Mouse (Mus musculus) embryonic fibroblast, embryonic 13.5 days (primary cell): ENCODE data around the gene E130308A19Rik. TPM values are rescaled to one million over a fixed set of nuclear protein-coding genes. Genes with fewer than 3 reads are reported as not detected.

Experiments
- H3K27ac ChIP-seq: 2 replicates; pipeline ENCODE4 v1.5.1; 2012; ENCODE audit warnings: low read length, control low read depth, inconsistent platforms; ENCODE audit not compliant: insufficient read depth
- H3K4me1 ChIP-seq: 2 replicates; pipeline ENCODE4 v1.6.1; 2011; ENCODE audit warnings: low read length; ENCODE audit not compliant: control insufficient read depth, insufficient read depth
- H3K4me3 ChIP-seq: 2 replicates; pipeline ENCODE4 v1.5.1; 2011; ENCODE audit warnings: mild to moderate bottlenecking, control low read depth, low read length; ENCODE audit not compliant: insufficient read depth
- CTCF ChIP-seq: IDR thresholded peaks from 2 replicates; pipeline ENCODE4 v1.5.1; 2011; ENCODE audit warnings: mild to moderate bottlenecking, control low read depth, low read length, moderate library complexity, borderline replicate concordance; ENCODE audit not compliant: insufficient read depth
- POLR2A ChIP-seq: IDR thresholded peaks from 2 replicates; pipeline ENCODE4 v1.6.1; 2011; ENCODE audit warnings: low read depth, mild to moderate bottlenecking, control low read depth, low read length, moderate library complexity
- polyA plus RNA-seq: library from polyadenylated mRNA; stranded (reverse); fragments of >200 nt; gene quantifications from 2 replicates; pipeline ENCODE4 v1.2.4, GENCODE M21; 2011; ENCODE audit warnings: low read depth; ENCODE audit not compliant: missing spikeins, insufficient read length

Gene E130308A19Rik
- polyA plus RNA-seq, 1 experiment: 12.5 TPM

DNA sequence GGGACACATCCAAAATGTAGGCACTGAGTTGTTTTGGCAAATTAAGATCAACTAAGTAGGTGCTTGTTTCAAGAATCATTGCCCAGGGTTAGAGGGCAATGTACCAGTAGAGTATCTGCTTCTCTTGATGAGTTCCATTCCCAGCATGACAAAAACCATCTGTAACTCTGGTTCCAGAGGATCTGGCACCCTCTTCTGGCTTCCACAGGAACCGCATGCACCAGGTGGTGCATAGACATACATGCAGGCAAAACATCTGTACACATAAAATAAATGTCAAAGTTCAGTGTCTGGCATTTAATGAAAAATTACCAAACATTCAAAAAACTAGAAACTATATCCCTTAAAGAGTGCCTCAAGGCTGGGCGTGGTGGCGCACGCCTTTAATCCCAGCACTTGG, 113.3 kb downstream of the E130308A19Rik start:
- no peak overlapping the region for H3K4me3 ChIP-seq
- H3K4me1 ChIP-seq: no peaks in the 10 kb centered on the region
- TF ChIP-seq CTCF (no peak), POLR2A (no peak)
- no peak overlapping the region for H3K27ac ChIP-seq

- no peak overlapping the region for H3K4me3 ChIP-seq
- no peak for TF ChIP-seq CTCF
- no peak for TF ChIP-seq POLR2A
- H3K4me1 ChIP-seq: no peaks in the 10 kb centered on the region
- H3K27ac ChIP-seq: no peak overlapping the region
These were observed 113.9 kb downstream of the E130308A19Rik start for GRCm38 (mm10) chr4:59739882-59740281.

GRCm38 (mm10) chr4:59753491-59754140, 127.6 kb downstream of the E130308A19Rik start:
- H3K4me1 ChIP-seq: peaks cover 6% of the 10 kb centered on the region
- no peak overlapping the region for H3K27ac ChIP-seq
- H3K4me3 ChIP-seq: no peak overlapping the region
- TF ChIP-seq CTCF: no peak
- no peak for TF ChIP-seq POLR2A

DNA sequence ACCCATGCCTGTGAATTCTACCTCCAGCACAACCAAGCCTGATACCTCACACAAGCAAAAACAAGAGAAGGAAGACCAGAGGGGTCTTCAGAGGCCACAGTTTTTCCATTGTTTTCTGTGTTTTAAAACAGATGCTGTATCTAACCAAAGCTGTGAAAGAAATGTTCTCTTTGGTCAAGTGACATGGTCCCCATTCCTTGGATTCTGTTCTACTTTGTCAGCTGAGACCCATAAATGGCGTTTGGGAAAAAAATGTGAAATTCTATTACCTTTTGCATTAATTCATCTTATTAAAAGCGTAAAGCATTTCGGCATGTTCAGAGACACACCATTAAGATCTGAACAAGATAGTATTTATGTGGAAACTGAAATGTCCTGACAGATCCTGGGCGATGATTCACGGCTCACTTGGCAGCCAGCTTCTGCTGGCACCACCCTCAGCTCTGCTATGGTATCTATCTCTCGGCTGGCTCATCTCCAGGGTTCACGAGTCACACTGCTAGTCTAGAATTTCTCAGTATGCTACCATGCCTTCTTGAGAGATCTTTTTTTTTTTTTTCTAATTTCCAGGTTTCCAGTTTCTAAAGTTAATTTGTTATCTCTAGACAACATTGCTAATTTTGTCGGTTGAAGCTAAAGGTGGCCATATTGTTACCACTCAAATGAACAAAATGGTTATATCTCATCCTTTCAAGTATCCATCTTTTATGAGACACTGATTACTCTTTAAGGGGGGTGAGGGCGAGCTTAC, 130.5 kb downstream of the E130308A19Rik start:
- TF ChIP-seq CTCF: no peak
- no peak for TF ChIP-seq POLR2A
- no peak overlapping the region for H3K4me3 ChIP-seq
- H3K27ac ChIP-seq: peak overlapping the region; percentile 93
- peaks cover 13% of the 10 kb centered on the region for H3K4me1 ChIP-seq

- TF ChIP-seq CTCF (no peak), POLR2A (no peak)
- Histone ChIP-seq H3K27ac (peak overlapping the region; percentile 93), H3K4me3 (no peak overlapping the region), H3K4me1 (peaks cover 13% of the 10 kb centered on the region)
These were observed 131.7 kb downstream of the E130308A19Rik start for GRCm38 (mm10) chr4:59757452-59758435.

DNA sequence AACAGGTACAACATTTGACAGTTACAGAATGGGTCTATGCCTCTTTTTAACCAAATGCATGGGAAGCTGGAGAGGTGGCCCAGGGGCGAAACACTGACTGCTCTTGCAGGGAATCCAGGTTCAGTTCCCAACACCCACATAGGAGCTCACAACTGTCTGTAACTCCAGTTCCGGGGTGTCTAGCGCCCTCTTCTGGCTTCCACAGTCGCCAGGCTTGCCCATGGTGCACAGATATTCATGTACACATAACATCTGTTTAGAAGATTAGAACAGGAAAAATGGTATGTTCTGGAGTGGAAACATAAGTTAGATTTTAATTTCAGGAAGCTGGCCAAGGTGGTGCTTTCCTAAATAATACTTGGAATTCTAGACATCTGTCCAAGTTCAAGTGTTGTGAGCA, 134.0 kb downstream of the E130308A19Rik start:
- no peak for TF ChIP-seq CTCF
- no peak for TF ChIP-seq POLR2A
- H3K4me1 ChIP-seq: peaks cover 13% of the 10 kb centered on the region
- no peak overlapping the region for H3K4me3 ChIP-seq
- peak overlapping the region; percentile 43; the same call in 1 of the 2 replicates for H3K27ac ChIP-seq

DNA sequence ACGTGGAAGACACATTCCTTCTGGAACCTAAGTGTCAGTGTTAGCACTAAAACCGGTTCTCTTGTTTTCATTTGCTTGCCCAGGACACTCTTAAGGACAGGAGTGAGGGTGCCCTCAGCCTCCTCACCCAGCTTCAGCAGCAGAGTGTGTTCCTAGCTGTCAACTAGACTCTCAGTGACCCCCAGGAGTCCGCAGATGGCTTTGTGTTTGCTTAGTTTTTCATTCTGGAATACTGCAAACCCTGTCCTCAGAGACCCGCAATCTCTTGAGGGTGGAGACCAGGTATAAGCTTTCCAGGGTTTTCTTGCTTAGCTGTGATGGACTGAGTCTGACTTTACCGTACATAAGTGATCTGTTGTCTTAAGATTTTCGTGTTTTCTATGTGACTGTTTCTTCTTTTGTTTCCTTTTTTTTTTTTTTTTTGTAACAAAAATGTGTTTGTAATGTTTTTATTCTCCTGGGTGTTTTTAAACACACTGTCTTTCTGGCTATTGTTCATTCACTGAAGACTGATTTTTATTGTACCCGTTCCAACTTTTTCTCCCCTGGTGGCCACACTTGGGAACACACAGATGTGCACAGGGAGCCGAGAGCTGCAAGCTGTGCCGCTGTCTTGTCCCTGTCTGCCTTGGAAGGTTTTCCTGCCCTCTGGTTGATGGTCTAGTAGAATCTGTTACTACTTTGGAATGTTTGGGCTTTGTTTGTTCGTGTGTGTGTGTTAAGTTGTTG, 134.8 kb downstream of the E130308A19Rik start:
- H3K27ac ChIP-seq: peak overlapping the region; percentile 43
- TF ChIP-seq POLR2A: no peak
- TF ChIP-seq CTCF: peak; percentile 34; the same call in 1 of the 2 replicates
- peaks cover 15% of the 10 kb centered on the region for H3K4me1 ChIP-seq
- H3K4me3 ChIP-seq: no peak overlapping the region

- no peak overlapping the region for H3K4me3 ChIP-seq
- no peak for TF ChIP-seq CTCF
- TF ChIP-seq POLR2A: no peak
- H3K4me1 ChIP-seq: peaks cover 16% of the 10 kb centered on the region
- no peak overlapping the region for H3K27ac ChIP-seq
These were observed 135.3 kb downstream of the E130308A19Rik start for GRCm38 (mm10) chr4:59761365-59761729.

GRCm38 (mm10) chr4:59764950-59765349, 138.9 kb downstream of the E130308A19Rik start:
- Histone ChIP-seq H3K4me1 (peaks cover 9% of the 10 kb centered on the region), H3K4me3 (no peak overlapping the region), H3K27ac (no peak overlapping the region)
- TF ChIP-seq POLR2A: no peak
